Mouse (Mus musculus): ENCODE data around the gene Gm7929. TPM values are rescaled to one million over a fixed set of nuclear protein-coding genes. Genes with fewer than 3 reads are reported as not detected.

The Gm7929 gene
- polyA plus RNA-seq (2015; fragmentation: Illumina TruSeq; extraction: RNeasy Lipid Tissue Mini Kit (QIAGEN cat#74804); ENCODE audit: low read depth, low replicate concordance), result not detected

GRCm38 (mm10) chr14:41750514-41750913 is at the start of gene Gm7929:
Gene Gm7929, minus strand, starts transcription at chr14:41750614.

DNA sequence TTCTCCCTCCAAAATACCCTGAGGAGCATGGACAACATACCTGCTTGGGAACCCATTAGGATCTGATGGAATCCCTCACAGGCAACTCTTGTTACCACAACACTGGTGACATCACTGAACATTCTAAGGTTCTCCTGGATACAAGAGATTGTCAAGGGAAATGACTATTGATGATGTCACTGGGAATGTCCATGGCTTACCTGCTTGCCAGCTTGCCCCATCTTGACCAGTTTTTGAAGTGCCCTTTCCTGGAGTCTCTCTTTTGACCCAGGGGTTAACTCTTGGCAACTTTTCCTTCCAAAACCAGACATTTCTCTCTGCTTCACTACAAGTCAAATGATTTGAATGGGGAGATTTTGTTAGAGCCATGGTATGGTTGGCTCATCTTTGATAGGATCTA is 21.9 kb upstream of the Gm7929 start, which contains the start of gene Gm47189:
Gene Gm47189, minus strand, starts transcription at position 101 of the 400 bp plus-strand sequence.

GRCm38 (mm10) chr14:41701785-41702184 is 48.6 kb downstream of the Gm7929 start, which contains the start of gene Gm8068:
Gene Gm8068, minus strand, starts transcription at chr14:41701885.

Other genes starting within 250 kb of the Gm7929 start
- gene Gm7970, start 195.0 kb downstream of the Gm7929 start, polyA plus RNA-seq (2015; fragmentation: Illumina TruSeq; extraction: RNeasy Lipid Tissue Mini Kit (QIAGEN cat#74804); ENCODE audit: low read depth, low replicate concordance), result not detected
- not detected for gene 1700049E17Rik2, start 177.4 kb downstream of the Gm7929 start, polyA plus RNA-seq (2015; fragmentation: Illumina TruSeq; extraction: RNeasy Lipid Tissue Mini Kit (QIAGEN cat#74804); ENCODE audit: low read depth, low replicate concordance)
- not detected for gene Gm3072, start 126.0 kb downstream of the Gm7929 start, polyA plus RNA-seq (2015; fragmentation: Illumina TruSeq; extraction: RNeasy Lipid Tissue Mini Kit (QIAGEN cat#74804); ENCODE audit: low read depth, low replicate concordance)
- gene Gm3676, start 104.1 kb downstream of the Gm7929 start, polyA plus RNA-seq (2015; fragmentation: Illumina TruSeq; extraction: RNeasy Lipid Tissue Mini Kit (QIAGEN cat#74804); ENCODE audit: low read depth, low replicate concordance), result not detected
- gene Gm8068, start 48.7 kb downstream of the Gm7929 start, polyA plus RNA-seq (2015; fragmentation: Illumina TruSeq; extraction: RNeasy Lipid Tissue Mini Kit (QIAGEN cat#74804); ENCODE audit: low read depth, low replicate concordance), result not detected
- not detected for gene Gm47189, start 21.8 kb upstream of the Gm7929 start, polyA plus RNA-seq (2015; fragmentation: Illumina TruSeq; extraction: RNeasy Lipid Tissue Mini Kit (QIAGEN cat#74804); ENCODE audit: low read depth, low replicate concordance)
- gene Gm7980, start 156.7 kb upstream of the Gm7929 start, polyA plus RNA-seq (2015; fragmentation: Illumina TruSeq; extraction: RNeasy Lipid Tissue Mini Kit (QIAGEN cat#74804); ENCODE audit: low read depth, low replicate concordance), result not detected
- gene 1700049E17Rik1, start 174.3 kb upstream of the Gm7929 start, polyA plus RNA-seq (2015; fragmentation: Illumina TruSeq; extraction: RNeasy Lipid Tissue Mini Kit (QIAGEN cat#74804); ENCODE audit: low read depth, low replicate concordance), result not detected
- not detected for gene 1700024B05Rik, start 193.4 kb upstream of the Gm7929 start, polyA plus RNA-seq (2015; fragmentation: Illumina TruSeq; extraction: RNeasy Lipid Tissue Mini Kit (QIAGEN cat#74804); ENCODE audit: low read depth, low replicate concordance)
- not detected for gene Gm6401, start 217.3 kb upstream of the Gm7929 start, polyA plus RNA-seq (2015; fragmentation: Illumina TruSeq; extraction: RNeasy Lipid Tissue Mini Kit (QIAGEN cat#74804); ENCODE audit: low read depth, low replicate concordance)
- gene Gm3543, start 232.7 kb upstream of the Gm7929 start, polyA plus RNA-seq (2015; fragmentation: Illumina TruSeq; extraction: RNeasy Lipid Tissue Mini Kit (QIAGEN cat#74804); ENCODE audit: low read depth, low replicate concordance), result not detected